Mouse (Mus musculus) brain, embryonic 14.5 days (tissue): Measurements from ENCODE around the gene D930007J09Rik.

Experiments used
- CTCF ChIP-seq: fragments of 200-500 bp; IDR thresholded peaks from 2 replicates; pipeline ENCODE4 v1.5.1; 2012; ENCODE audit warnings: inconsistent platforms, mild to moderate bottlenecking, moderate library complexity, borderline replicate concordance; ENCODE audit not compliant: insufficient read depth, insufficient read length; ENCODE audit errors: extremely low read depth
- POLR2A ChIP-seq: fragments of 200-500 bp; IDR thresholded peaks from 2 replicates; pipeline ENCODE4 v1.6.1; 2012; ENCODE audit warnings: mild to moderate bottlenecking, inconsistent platforms, borderline replicate concordance; ENCODE audit not compliant: poor library complexity, insufficient read depth, insufficient read length, severe bottlenecking; ENCODE audit errors: extremely low read depth

GRCm38 (mm10) chr13:32789781-32790180, 12.9 kb downstream of the D930007J09Rik start:
- TF ChIP-seq CTCF (no peak), POLR2A (no peak)
